Mouse (Mus musculus) limb, embryonic 12.5 days (tissue): ENCODE data around the gene Gm20388. TPM values are rescaled to one million over a fixed set of nuclear protein-coding genes. Genes with fewer than 3 reads are reported as not detected.

Experiments used
- ATAC-seq: fragments of 200-750 bp; cut with Nextera tagmentation; 2 replicates; pipeline ENCODE4 v1.8.0; 2017; ENCODE audit warnings: low read depth, moderate TSS enrichment; ENCODE audit not compliant: insufficient number of reproducible peaks, insufficient read depth, low FRiP score, low TSS enrichment
- H3K27ac ChIP-seq: fragments of 300-500 bp; sonication (generic); 2 replicates; pipeline ENCODE4 v1.5.1; 2016; ENCODE audit warnings: mild to moderate bottlenecking, moderate library complexity
- H3K27me3 ChIP-seq: fragments of 300-500 bp; sonication (generic); 2 replicates; pipeline ENCODE4 v1.6.1; 2016; ENCODE audit warnings: mild to moderate bottlenecking, moderate library complexity
- H3K36me3 ChIP-seq: fragments of 300-500 bp; sonication (generic); 2 replicates; pipeline ENCODE4 v1.6.1; 2016; ENCODE audit warnings: mild to moderate bottlenecking, moderate library complexity
- H3K4me1 ChIP-seq: fragments of 300-500 bp; sonication (generic); replicated peaks from 2 replicates; pipeline ENCODE4 v1.6.1; 2016
- H3K4me2 ChIP-seq: fragments of 300-500 bp; sonication (generic); 2 replicates; pipeline ENCODE4 v1.6.1; 2016; ENCODE audit warnings: mild to moderate bottlenecking, moderate library complexity
- H3K4me3 ChIP-seq: fragments of 300-500 bp; sonication (generic); replicated peaks from 2 replicates; pipeline ENCODE4 v1.5.1; 2016; ENCODE audit warnings: mild to moderate bottlenecking
- H3K9ac ChIP-seq: fragments of 300-500 bp; sonication (generic); replicated peaks from 2 replicates; pipeline ENCODE4 v1.6.1; 2016; ENCODE audit warnings: mild to moderate bottlenecking, moderate library complexity
- H3K9me3 ChIP-seq: fragments of 300-500 bp; sonication (generic); 2 replicates; pipeline ENCODE4 v1.6.1; 2016; ENCODE audit warnings: mild to moderate bottlenecking, moderate library complexity
- WGBS: fragments of 180-500 bp; shearing (Covaris S2); methylation state at CpG from one replicate; pipeline ENCODE4 v1.1.7; 2016; 5-methylcytosine and 5-hydroxymethylcytosine counted together
- polyA plus RNA-seq: library from polyadenylated mRNA; unstranded; fragments of >200 nt; fragmentation: Nextera tagmentation; extraction: Ambion mirVana; gene quantifications from 2 replicates; pipeline ENCODE4 v1.2.1, GENCODE M21; 2016

Gene Gm20388
- polyA plus RNA-seq, 1 experiment from 2014 or later, result not detected

DNA sequence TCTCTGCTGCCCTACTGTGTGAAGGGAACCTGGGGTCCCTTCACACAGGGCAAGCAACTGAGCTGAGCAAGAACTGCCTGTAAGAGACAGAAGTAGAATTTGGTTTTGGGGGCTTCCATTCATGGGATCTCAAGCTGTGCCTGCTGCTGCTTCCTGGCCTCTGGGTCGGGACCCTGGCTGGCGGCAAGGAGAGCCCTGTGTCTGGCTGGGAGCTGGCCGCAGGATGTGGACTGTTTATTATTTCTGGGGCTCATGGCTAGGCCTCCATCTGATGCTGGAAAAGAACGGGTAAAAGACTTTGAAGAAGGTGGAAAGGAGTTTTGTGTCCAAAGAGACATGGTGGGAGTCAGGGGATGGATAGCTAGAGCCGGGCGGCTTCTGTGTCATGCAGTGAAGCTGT lies 969.3 kb downstream of the Gm20388 start:
- Histone ChIP-seq H3K4me1 (peaks cover 4% of the 10 kb centered on the region), H3K36me3 (no peaks in the 10 kb centered on the region), H3K4me2 (no peak overlapping the region), H3K4me3 (no peak overlapping the region), H3K27ac (no peak overlapping the region), H3K9ac (no peak overlapping the region), H3K9me3 (no peaks in the 10 kb centered on the region), H3K27me3 (peaks cover 92% of the 10 kb centered on the region)
- 51% methylated on average over 6 of the region's 6 CpGs for WGBS
- no peak for ATAC-seq

DNA sequence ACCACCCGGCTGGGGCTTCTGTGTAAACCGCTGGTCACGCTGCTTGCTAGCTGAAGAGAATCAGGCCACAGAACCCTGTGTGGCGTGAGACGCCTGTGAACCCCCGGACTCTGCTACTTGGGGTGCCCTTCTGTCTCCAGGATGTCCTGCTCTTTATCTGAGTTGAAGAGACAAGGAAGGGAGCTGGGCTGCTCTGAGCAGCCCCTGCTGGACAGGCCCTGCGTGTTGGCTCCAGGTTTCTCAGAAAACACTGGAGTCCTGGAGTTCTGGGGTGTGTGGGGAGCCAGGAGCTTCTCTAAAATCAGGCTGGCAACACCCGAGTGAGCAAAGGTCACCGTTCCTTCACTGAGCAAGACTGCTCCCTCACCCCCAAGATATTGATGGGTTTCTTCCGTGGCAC lies 971.0 kb downstream of the Gm20388 start:
- Histone ChIP-seq H3K9me3 (no peaks in the 10 kb centered on the region), H3K27ac (no peak overlapping the region), H3K4me1 (peaks cover 4% of the 10 kb centered on the region), H3K27me3 (peaks cover 94% of the 10 kb centered on the region), H3K36me3 (no peaks in the 10 kb centered on the region), H3K4me2 (no peak overlapping the region), H3K9ac (no peak overlapping the region), H3K4me3 (no peak overlapping the region)
- 66% methylated on average over 10 of the region's 10 CpGs for WGBS
- ATAC-seq, result no peak

DNA sequence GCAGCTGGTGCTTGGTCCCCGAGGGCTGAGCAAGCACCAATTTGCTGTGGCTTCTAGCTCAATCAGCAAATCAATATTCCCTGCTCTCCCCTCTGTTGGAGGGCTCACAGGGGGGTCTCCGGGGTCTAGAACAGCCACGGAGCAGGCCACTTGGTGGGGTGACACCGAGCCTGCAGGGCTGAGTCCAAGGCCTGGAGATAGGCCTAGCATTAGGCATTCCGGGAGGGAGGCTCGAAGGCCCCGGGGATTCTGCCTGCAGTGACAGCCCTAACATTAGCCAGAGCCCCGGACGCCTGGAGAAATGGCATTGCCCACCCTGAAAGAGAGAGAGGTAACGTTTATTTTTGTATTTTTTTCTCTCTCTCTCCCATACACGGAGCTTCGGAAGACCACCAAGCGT lies 972.0 kb downstream of the Gm20388 start:
- Histone ChIP-seq H3K36me3 (no peaks in the 10 kb centered on the region), H3K27me3 (peaks cover 96% of the 10 kb centered on the region), H3K9ac (no peak overlapping the region), H3K4me3 (no peak overlapping the region), H3K27ac (no peak overlapping the region), H3K4me2 (no peak overlapping the region), H3K9me3 (no peaks in the 10 kb centered on the region), H3K4me1 (peaks cover 4% of the 10 kb centered on the region)
- no peak for ATAC-seq
- WGBS, result 8% methylated on average over 13 of the region's 13 CpGs

DNA sequence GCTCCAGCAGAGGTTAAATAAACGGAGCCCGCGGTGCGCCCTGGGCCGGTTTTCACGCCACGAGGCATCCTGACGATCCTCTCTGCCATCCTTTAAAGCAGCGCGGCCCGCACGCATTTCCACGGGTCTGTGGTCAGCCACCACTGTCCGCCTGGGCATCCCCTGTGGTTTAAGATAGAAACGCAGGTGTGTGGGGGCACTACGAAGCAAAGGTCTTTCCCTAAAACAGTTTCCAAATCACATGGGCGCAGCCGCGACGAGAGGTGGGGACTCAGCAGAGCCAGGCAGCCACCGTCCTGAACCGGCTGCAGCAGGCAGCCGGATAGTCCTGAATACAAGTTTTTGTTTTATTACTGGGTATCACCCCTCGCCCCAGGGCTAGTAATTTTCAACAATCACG lies 972.7 kb downstream of the Gm20388 start:
- WGBS, result 4% methylated on average over 25 of the region's 25 CpGs
- H3K4me2 ChIP-seq, result peak overlapping the region; percentile 28
- no peak overlapping the region for H3K27ac ChIP-seq
- peaks cover 96% of the 10 kb centered on the region for H3K27me3 ChIP-seq
- 0 out of 2 replicates have a peak overlapping the region, but pooled peaks have one; percentile 17 for H3K4me3 ChIP-seq
- no peak for ATAC-seq
- H3K36me3 ChIP-seq, result no peaks in the 10 kb centered on the region
- H3K9ac ChIP-seq, result no peak overlapping the region
- H3K9me3 ChIP-seq, result no peaks in the 10 kb centered on the region
- H3K4me1 ChIP-seq, result peaks cover 4% of the 10 kb centered on the region

DNA sequence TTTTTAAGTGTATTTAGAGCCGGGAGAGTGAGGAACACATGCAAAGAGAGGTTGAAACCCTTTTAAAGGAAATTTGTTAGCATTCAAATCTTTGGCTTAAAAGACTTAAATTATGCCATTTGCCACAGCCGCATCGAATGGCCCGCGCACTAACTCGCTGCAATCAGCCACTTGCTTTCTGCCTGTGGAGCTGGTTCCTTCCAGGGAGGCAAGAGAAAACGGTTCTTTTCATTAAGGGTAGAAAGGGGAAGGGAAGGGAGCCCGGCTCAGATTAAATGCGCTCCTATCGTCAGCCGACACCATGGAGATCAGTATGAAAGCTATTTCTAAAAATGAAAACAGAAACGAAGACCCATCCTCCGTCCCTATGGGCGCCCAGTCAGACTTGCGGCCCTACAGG lies 973.2 kb downstream of the Gm20388 start:
- no peak for ATAC-seq
- Histone ChIP-seq H3K36me3 (no peaks in the 10 kb centered on the region), H3K9me3 (no peaks in the 10 kb centered on the region), H3K27ac (no peak overlapping the region), H3K4me2 (no peak overlapping the region), H3K9ac (no peak overlapping the region), H3K4me3 (no peak overlapping the region), H3K27me3 (peaks cover 96% of the 10 kb centered on the region), H3K4me1 (peaks cover 4% of the 10 kb centered on the region)
- 11% methylated on average over 15 of the region's 15 CpGs for WGBS

GRCm38 (mm10) chr8:120884881-120885280 lies 974.2 kb downstream of the Gm20388 start:
- Histone ChIP-seq H3K4me2 (no peak overlapping the region), H3K9me3 (no peaks in the 10 kb centered on the region), H3K36me3 (no peaks in the 10 kb centered on the region), H3K27me3 (peaks cover 98% of the 10 kb centered on the region), H3K4me3 (0 out of 2 replicates have a peak overlapping the region, but pooled peaks have one; percentile 4), H3K27ac (no peak overlapping the region), H3K9ac (no peak overlapping the region), H3K4me1 (peaks cover 6% of the 10 kb centered on the region)
- WGBS, result 3% methylated on average over 13 of the region's 13 CpGs
- ATAC-seq, result no peak

GRCm38 (mm10) chr8:120887254-120887653 lies 976.6 kb downstream of the Gm20388 start:
- peaks cover 95% of the 10 kb centered on the region for H3K27me3 ChIP-seq
- no peak overlapping the region for H3K27ac ChIP-seq
- 1% methylated on average over 10 of the region's 10 CpGs for WGBS
- no peak overlapping the region for H3K9ac ChIP-seq
- no peaks in the 10 kb centered on the region for H3K9me3 ChIP-seq
- H3K4me1 ChIP-seq, result peaks cover 11% of the 10 kb centered on the region
- H3K4me3 ChIP-seq, result no peak overlapping the region
- H3K36me3 ChIP-seq, result no peaks in the 10 kb centered on the region
- no peak overlapping the region for H3K4me2 ChIP-seq
- ATAC-seq, result no peak

- Histone ChIP-seq H3K9ac (no peak overlapping the region), H3K27ac (no peak overlapping the region), H3K4me2 (no peak overlapping the region), H3K4me3 (no peak overlapping the region), H3K36me3 (no peaks in the 10 kb centered on the region), H3K27me3 (peaks cover 96% of the 10 kb centered on the region), H3K9me3 (no peaks in the 10 kb centered on the region), H3K4me1 (peaks cover 11% of the 10 kb centered on the region)
- WGBS, result 7% methylated on average over 5 of the region's 5 CpGs
- no peak for ATAC-seq
Observed at GRCm38 (mm10) chr8:120888005-120888404, 977.4 kb downstream of the Gm20388 start.

DNA sequence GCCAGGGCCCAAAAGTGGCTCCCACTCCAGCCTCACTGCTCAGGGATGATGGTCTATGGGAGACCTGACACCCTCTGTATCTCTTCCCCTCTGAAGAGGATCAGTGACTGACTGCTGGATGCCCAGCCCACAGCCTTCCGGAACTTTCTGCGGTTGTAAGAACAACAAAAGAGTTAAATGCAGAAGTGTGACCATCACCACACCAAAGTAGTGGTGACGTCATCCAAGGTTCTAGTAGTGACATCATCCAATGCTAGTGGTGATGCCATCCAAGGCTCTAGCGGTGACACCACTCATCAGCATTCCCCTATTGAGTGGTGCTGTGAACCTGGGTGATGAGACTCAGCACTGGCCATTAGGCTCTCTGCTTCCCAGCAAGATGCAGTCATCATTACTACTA lies 978.5 kb downstream of the Gm20388 start:
- no peaks in the 10 kb centered on the region for H3K36me3 ChIP-seq
- H3K9ac ChIP-seq, result no peak overlapping the region
- WGBS, result 90% methylated on average over 4 of the region's 4 CpGs
- H3K27ac ChIP-seq, result no peak overlapping the region
- no peaks in the 10 kb centered on the region for H3K9me3 ChIP-seq
- H3K27me3 ChIP-seq, result peaks cover 96% of the 10 kb centered on the region
- peaks cover 7% of the 10 kb centered on the region; the same call in 1 of the 2 replicates for H3K4me1 ChIP-seq
- H3K4me2 ChIP-seq, result no peak overlapping the region
- H3K4me3 ChIP-seq, result no peak overlapping the region
- ATAC-seq, result no peak

DNA sequence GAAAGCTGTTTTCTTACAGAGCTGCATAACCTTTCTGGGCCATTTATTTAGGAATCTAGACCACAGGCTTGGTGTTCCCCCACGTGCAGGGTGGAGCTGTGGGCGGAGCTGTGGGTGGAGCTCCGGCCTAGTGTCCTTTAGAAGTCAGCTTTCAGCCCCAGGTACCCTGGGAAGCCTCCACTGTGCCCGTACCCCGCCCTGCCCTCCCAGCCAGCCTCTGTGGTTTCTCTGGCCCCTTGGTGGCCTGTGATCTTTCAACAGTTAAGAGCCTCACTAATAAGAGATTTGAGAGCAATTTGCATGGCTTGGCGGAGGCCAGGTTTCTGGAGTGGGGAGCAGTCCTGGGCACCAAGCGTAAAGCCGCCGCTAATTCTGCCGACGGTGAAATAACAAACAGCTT lies 979.4 kb downstream of the Gm20388 start:
- Histone ChIP-seq H3K4me3 (0 out of 2 replicates have a peak overlapping the region, but pooled peaks have one; percentile 9), H3K27me3 (peaks cover 96% of the 10 kb centered on the region), H3K27ac (no peak overlapping the region), H3K36me3 (no peaks in the 10 kb centered on the region), H3K9ac (no peak overlapping the region), H3K4me1 (peaks cover 15% of the 10 kb centered on the region), H3K4me2 (peak overlapping the region; percentile 33), H3K9me3 (no peaks in the 10 kb centered on the region)
- ATAC-seq, result no peak
- WGBS, result 1% methylated on average over 11 of the region's 11 CpGs

DNA sequence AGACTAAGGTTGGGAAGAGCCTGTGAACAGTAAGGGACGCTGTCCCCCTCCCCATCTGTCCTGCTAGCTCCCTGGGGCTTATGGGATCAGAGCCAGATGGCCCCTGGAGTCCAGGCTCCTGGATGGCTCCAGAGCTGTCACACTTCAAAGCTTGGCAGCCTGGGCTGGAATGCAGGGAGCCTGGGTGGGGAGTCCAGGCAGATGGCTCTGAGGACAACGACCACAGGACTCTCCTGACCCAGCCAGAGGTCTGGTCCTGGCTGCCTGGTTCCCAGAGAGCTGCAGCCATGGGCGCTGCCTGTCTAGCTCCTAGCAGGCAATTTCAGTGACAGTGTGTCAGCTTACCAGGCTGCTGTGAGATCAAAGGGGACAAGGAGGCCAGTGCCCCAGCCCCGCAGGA lies 984.4 kb downstream of the Gm20388 start:
- H3K9ac ChIP-seq, result no peak overlapping the region
- 0 out of 2 replicates have a peak overlapping the region, but pooled peaks have one; percentile 4 for H3K27ac ChIP-seq
- no peak overlapping the region for H3K4me3 ChIP-seq
- 0 out of 2 replicates have a peak, but pooled peaks cover 8% of the 10 kb centered on the region for H3K9me3 ChIP-seq
- peaks cover 96% of the 10 kb centered on the region for H3K27me3 ChIP-seq
- under 1% methylated on average over 4 of the region's 4 CpGs for WGBS
- no peaks in the 10 kb centered on the region for H3K36me3 ChIP-seq
- ATAC-seq, result no peak
- H3K4me2 ChIP-seq, result no peak overlapping the region
- H3K4me1 ChIP-seq, result peaks cover 33% of the 10 kb centered on the region

GRCm38 (mm10) chr8:120895600-120895999 lies 985.0 kb downstream of the Gm20388 start:
- H3K9me3 ChIP-seq, result 0 out of 2 replicates have a peak, but pooled peaks cover 8% of the 10 kb centered on the region
- H3K36me3 ChIP-seq, result no peaks in the 10 kb centered on the region
- no peak overlapping the region for H3K9ac ChIP-seq
- ATAC-seq, result no peak
- H3K4me1 ChIP-seq, result peaks cover 29% of the 10 kb centered on the region
- peaks cover 96% of the 10 kb centered on the region for H3K27me3 ChIP-seq
- H3K4me3 ChIP-seq, result no peak overlapping the region
- peak overlapping the region; percentile 31; the same call in 1 of the 2 replicates for H3K4me2 ChIP-seq
- WGBS, result 1% methylated on average over 13 of the region's 13 CpGs
- no peak overlapping the region for H3K27ac ChIP-seq
